Mouse (Mus musculus) olfactory bulb, adult 2 months (tissue): Measurements from ENCODE around the gene Uqcr11. TPM values are rescaled to one million over a fixed set of nuclear protein-coding genes. Genes with fewer than 3 reads are reported as not detected.

Experiments
- H3K27ac ChIP-seq: fragments of 200-500 bp; 2 replicates; pipeline ENCODE4 v1.5.1; 2012; ENCODE audit warnings: low read depth, low read length; ENCODE audit not compliant: insufficient read depth
- H3K4me1 ChIP-seq: fragments of 200-500 bp; 2 replicates; pipeline ENCODE4 v1.6.1; 2012; ENCODE audit warnings: low read length; ENCODE audit not compliant: control insufficient read depth, insufficient read depth
- H3K4me3 ChIP-seq: fragments of 200-500 bp; 2 replicates; pipeline ENCODE4 v1.5.1; 2012; ENCODE audit warnings: mild to moderate bottlenecking, low read depth, low read length, moderate library complexity; ENCODE audit not compliant: insufficient read depth
- CTCF ChIP-seq: fragments of 200-500 bp; IDR thresholded peaks from 2 replicates; pipeline ENCODE4 v1.5.1; 2012; ENCODE audit warnings: low read depth, mild to moderate bottlenecking, low read length, moderate library complexity; ENCODE audit not compliant: insufficient read depth
- POLR2A ChIP-seq: fragments of 200-500 bp; IDR thresholded peaks from 2 replicates; pipeline ENCODE4 v1.6.1; 2012; ENCODE audit warnings: mild to moderate bottlenecking, low read depth, low read length, moderate library complexity; ENCODE audit not compliant: insufficient read depth
- WGBS: fragments of 180-500 bp; shearing (Covaris S2); methylation state at CpG from one replicate; pipeline ENCODE4 v1.1.7; 2018; 5-methylcytosine and 5-hydroxymethylcytosine counted together
- polyA plus RNA-seq: library from polyadenylated mRNA; stranded (reverse); fragments of >200 nt; gene quantifications from 2 replicates; pipeline ENCODE4 v1.2.4, GENCODE M21; 2012; ENCODE audit warnings: low replicate concordance; ENCODE audit not compliant: missing spikeins, insufficient read depth, insufficient read length

The Uqcr11 gene
- polyA plus RNA-seq, 1 experiment, result not detected

DNA sequence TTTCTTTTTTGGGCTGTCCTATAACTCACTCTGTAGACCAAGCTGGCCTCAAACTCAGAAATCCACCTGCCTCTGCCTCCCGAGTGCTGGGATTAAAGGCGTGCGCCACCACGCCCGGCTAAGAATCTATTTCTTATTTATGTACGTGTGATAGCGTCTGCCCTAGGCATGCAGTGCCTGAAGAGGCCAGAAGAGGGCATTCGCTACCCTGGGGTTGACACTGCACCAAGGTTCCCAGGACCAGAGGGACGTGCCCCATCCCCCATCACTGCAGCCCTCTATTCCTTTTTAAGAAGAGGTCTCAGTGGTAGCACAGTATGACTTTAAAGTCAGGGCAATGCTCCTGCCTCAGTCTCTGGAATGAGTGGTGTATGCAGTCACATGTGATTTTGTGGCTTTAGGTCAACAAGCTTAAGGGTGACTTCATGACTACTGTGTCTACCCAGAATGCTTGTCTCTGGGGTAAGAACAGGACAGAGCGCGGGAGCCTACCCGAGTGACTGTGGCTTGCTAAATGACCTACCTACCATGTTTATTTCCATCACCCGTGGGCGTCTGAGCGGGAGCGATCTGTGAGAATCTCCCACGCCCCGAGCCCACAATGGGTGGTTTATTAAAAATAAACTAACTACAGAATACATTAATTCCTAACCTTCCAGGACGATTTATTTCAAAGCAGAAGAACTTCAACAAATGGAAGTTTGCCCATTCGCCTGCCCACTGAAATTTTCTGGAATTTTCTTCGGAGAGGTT lies 36.5 kb downstream of the Uqcr11 start:
- H3K4me3 ChIP-seq, result no peak overlapping the region
- TF ChIP-seq POLR2A (no peak), CTCF (no peak)
- no peak overlapping the region for H3K27ac ChIP-seq
- peaks cover 22% of the 10 kb centered on the region for H3K4me1 ChIP-seq
- 57% methylated on average over 21 of the region's 21 CpGs for WGBS

DNA sequence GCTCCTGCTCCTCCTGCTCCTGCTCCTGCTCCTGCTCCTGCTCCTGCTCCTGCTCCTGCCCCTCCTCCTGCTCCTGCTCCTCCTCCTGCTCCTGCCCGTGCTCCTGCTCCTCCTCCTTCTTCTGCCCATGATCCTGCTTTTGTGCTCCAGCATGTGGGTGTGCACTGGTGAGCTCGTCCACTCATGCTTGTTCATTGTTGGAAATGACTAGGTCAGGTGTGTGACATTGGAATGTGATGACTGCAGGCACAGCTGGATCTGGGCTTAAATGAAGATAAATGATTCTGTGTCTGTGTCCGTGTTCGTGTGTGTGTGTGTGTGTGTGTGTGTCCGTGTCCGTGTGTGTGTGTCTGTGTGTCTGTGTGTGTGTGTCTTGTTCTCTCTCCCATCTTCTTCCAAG lies 38.2 kb downstream of the Uqcr11 start:
- Histone ChIP-seq H3K27ac (no peak overlapping the region), H3K4me3 (no peak overlapping the region), H3K4me1 (peaks cover 25% of the 10 kb centered on the region)
- no peak for TF ChIP-seq POLR2A
- TF ChIP-seq CTCF, result no peak
- WGBS, result 91% methylated on average over 6 of the region's 6 CpGs

DNA sequence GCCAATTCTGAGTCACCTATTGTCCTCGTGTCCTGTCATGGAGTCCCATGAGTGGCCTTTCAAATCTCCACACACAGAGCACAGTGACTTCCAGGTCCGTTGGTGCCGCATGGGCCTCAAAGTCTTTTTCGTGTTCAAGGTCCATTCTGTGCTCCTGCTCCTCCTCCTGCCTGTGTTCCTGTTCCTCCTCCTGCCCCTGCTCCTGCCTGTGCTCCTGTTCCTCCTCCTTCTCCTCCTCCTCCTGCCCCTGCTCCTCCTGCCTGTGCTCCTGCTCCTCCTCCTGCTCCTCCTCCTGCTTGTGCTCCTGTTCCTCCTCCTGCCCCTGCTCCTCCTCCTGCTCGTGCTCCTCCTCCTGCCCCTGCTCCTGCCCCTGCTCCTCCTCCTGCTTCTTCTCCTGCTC lies 38.7 kb downstream of the Uqcr11 start:
- 47% methylated on average over 5 of the region's 5 CpGs for WGBS
- TF ChIP-seq POLR2A, result no peak
- no peak for TF ChIP-seq CTCF
- H3K27ac ChIP-seq, result no peak overlapping the region

DNA sequence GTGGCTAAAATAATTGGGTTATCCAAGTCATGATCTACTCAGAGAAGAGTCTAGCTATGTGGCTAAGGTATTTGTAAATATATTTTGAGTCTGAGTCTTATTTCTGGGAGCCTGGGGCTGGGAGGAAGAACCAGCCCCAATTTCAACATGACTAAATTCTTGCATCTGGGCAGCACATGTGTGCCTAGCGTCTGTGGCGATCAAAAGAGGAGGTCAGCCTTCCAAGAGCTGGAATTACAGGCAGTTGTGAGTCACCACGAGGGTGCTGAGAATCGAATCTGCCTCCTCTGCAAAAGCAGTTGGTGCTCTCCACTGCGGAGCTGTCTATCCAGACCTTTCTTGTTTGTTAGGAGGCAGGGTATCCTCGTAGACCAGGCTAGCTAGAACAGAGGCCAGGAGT lies 40.9 kb downstream of the Uqcr11 start:
- H3K4me1 ChIP-seq, result peaks cover 15% of the 10 kb centered on the region
- H3K4me3 ChIP-seq, result no peak overlapping the region
- no peak for TF ChIP-seq POLR2A
- no peak for TF ChIP-seq CTCF
- WGBS, result 57% methylated on average over 6 of the region's 6 CpGs
- no peak overlapping the region for H3K27ac ChIP-seq

More for the DNA sequence above, 38.7 kb downstream of the Uqcr11 start:
- Histone ChIP-seq H3K4me3 (no peak overlapping the region), H3K4me1 (peaks cover 25% of the 10 kb centered on the region)

DNA sequence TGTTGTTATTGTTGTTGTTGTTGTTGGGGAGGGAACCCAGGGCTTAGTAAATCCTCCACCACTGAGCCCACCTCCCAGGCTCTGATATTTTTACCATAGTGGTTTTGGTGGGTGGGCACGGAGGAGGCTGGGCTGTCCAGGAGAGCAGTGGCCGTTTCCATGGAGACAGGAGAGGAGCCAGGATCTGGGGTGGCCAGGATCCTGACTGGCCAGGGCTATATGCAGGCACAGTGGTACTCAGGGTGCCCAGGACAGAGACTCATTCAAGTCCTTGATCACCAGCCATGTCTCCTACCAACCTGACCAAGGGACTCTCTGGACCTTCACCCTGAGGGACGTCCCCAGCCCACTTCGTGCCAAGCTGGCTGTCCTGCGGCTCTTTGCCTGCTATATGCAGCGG lies 42.9 kb downstream of the Uqcr11 start:
- H3K4me1 ChIP-seq, result peaks cover 15% of the 10 kb centered on the region
- H3K4me3 ChIP-seq, result no peak overlapping the region
- no peak overlapping the region for H3K27ac ChIP-seq
- 46% methylated on average over 6 of the region's 6 CpGs for WGBS
- TF ChIP-seq POLR2A (no peak), CTCF (no peak)

DNA sequence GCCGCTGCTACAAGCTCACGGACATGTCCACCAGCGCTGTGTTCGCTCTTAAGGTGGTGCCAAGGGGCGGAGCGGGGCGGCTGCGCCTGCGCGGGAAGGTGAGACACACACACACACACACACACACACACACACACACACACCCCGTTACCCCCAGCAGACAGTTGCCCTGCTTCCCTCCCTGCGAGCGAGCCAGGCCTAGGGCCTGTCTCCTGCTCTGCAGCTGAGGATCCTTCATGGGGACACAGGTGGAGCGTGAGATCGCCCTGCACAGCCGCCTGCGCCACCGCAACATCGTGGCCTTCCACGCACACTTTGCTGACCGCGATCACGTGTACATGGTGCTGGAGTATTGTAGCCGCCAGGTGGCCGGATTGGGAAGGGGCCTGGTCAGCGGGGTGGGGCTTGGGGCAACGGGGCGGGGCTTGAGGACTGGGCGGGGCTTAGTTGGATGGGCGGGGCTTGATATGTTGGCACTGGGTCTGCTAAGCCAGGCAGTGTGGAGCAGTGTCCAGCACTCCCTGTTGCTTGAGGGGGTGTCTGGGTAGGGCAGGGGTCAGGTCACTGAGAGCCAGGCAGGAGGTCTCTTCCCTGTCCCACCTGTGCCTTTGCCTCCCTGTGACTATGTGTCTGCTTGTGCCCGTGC lies 48.5 kb downstream of the Uqcr11 start:
- H3K4me3 ChIP-seq, result peak overlapping the region; percentile 27
- 9% methylated on average over 31 of the region's 31 CpGs for WGBS
- peaks cover 28% of the 10 kb centered on the region for H3K4me1 ChIP-seq
- TF ChIP-seq POLR2A, result no peak
- no peak for TF ChIP-seq CTCF
- H3K27ac ChIP-seq, result no peak overlapping the region

DNA sequence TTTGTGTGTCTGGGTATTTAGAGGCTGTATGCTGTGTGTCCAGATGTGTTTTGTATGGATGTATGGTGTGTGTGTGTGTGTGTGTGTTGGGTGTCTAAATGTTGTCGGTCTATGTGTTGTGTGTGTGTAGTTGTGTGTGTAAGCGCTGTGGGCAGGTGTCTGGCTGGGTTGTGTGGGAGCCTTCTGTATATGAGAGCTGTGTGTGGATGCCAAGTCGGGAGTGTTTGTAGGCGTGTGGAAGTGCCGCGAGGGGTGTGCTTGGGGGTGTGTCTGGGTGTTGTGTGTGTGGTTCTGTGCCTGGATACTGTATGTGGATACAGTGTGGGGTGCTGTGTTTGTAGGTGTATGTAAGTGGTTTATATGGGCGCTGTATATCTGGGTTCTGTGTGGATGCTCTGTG lies 49.3 kb downstream of the Uqcr11 start:
- TF ChIP-seq CTCF (no peak), POLR2A (no peak)
- Histone ChIP-seq H3K4me3 (no peak overlapping the region; the same call in 1 of the 2 replicates), H3K27ac (no peak overlapping the region), H3K4me1 (peaks cover 28% of the 10 kb centered on the region)
- 16% methylated on average over 7 of the region's 7 CpGs for WGBS

DNA sequence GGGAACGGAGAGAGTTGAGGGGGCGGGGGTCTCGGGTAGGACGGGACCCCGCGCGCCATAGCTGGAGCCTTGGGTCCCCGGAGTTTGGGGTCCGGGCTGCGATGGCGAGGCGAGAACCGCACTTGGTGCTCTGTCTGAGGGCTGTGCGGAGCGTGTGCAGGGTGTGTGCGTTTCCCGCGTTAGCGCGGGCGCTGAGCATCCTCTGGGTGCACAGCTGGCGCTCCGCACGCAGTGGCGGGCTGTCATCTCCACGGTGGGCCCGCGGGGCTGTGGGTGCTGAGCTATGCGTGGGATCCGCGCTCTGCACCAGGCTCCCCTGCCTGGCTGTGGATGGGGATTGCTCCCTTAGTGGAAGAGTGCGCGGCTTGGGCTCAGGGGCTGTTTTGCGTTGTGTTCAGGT lies 49.9 kb downstream of the Uqcr11 start:
- WGBS, result 2% methylated on average over 34 of the region's 34 CpGs
- Histone ChIP-seq H3K4me3 (peak overlapping the region; percentile 46), H3K4me1 (peaks cover 28% of the 10 kb centered on the region), H3K27ac (no peak overlapping the region)
- TF ChIP-seq CTCF (no peak), POLR2A (0 out of 2 replicates have a peak, but pooled peaks have one; percentile 1)

DNA sequence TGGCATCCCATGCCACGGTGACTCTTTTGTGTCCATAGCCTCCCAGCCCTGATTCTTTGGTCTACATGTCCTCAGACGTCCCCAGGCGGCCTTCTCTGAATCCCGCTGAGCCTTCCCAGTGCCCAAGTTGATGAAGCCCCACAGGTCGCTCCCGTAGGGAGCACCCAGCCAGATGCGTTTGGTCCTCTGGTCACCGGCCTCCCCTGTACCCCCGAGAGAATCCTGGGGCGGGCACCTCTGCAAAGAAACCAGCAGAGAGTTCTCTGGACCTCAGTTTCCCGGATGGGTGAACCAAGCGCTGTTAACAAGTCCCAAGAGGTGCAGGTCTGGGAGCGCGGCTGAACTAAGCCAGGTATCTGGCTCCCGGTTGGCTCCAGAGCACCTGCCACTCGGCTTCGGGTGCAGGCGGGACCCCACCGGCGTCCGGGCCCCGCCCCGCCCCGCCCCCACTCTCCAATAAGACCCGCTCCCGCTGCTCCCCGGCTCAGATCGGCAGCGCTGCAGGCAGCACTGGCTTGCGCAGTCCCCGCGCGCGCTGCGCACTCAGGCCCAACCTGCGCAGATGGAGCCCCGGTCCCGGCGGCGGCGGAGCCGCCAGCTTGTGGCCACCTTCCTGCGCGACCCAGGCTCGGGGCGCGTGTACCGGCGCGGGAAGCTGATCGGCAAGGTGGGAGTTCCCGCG lies 50.5 kb downstream of the Uqcr11 start, which contains the start of gene Plk5:
Plk5 (plus strand) TSS at position 459 of the 682 bp plus-strand sequence.
- TF ChIP-seq CTCF (no peak), POLR2A (0 out of 2 replicates have a peak, but pooled peaks have one; percentile 10)
- peak within 1 kb of the TSS; percentile 46 for H3K4me3 ChIP-seq
- no peak within 1 kb of the TSS for H3K27ac ChIP-seq
- peaks cover 28% of the 10 kb centered on the region for H3K4me1 ChIP-seq
- 2% methylated on average over 53 of the region's 53 CpGs for WGBS

DNA sequence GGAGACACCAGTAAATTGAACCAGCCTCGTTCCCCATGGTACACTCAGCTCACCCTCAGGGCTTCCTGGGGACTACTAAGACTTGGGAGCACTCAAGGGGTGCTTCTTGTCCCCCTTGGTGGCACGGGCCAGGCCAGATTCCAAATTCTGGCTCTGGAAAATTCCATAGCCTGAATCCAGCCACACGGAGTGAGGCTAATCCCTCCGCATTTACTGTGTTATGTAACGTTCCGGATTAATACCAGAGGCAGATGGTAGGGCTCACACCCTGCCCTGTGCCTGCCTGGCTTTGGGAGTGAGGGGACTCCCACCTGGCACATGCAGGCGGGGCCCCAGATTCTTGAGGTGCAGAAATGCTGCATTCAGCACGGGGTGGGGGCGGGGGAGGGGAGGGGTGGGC lies 51.2 kb downstream of the Uqcr11 start:
- no peak overlapping the region for H3K27ac ChIP-seq
- peaks cover 28% of the 10 kb centered on the region for H3K4me1 ChIP-seq
- H3K4me3 ChIP-seq, result no peak overlapping the region
- TF ChIP-seq POLR2A (no peak), CTCF (no peak)
- WGBS, result 27% methylated on average over 9 of the region's 9 CpGs

Other genes starting within 250 kb of the Uqcr11 start
- not detected in 2 replicates for gene Cirbp, start 240.8 kb downstream of the Uqcr11 start, polyA plus RNA-seq
- gene 1600002K03Rik, start 233.9 kb downstream of the Uqcr11 start, polyA plus RNA-seq, result not detected in 2 replicates
- not detected in 2 replicates for gene Efna2, start 227.3 kb downstream of the Uqcr11 start, polyA plus RNA-seq
- not detected in 2 replicates for gene Mum1, start 180.4 kb downstream of the Uqcr11 start, polyA plus RNA-seq
- not detected in 2 replicates for gene Ndufs7, start 157.7 kb downstream of the Uqcr11 start, polyA plus RNA-seq
- gene Gamt, start 145.8 kb downstream of the Uqcr11 start, polyA plus RNA-seq, result not detected in 2 replicates
- gene Dazap1, start 145.3 kb downstream of the Uqcr11 start, polyA plus RNA-seq, result not detected in 2 replicates
- 978 TPM in 1 of 2 replicates, not detected in the other for gene Rps15, start 114.4 kb downstream of the Uqcr11 start, polyA plus RNA-seq
- gene Apc2, start 110.9 kb downstream of the Uqcr11 start, polyA plus RNA-seq, result not detected in 2 replicates
- not detected in 2 replicates for gene 2310011J03Rik, start 86.3 kb downstream of the Uqcr11 start, polyA plus RNA-seq
- not detected in 2 replicates for gene Pcsk4, start 77.3 kb downstream of the Uqcr11 start, polyA plus RNA-seq
- gene Reep6, start 76.9 kb downstream of the Uqcr11 start, polyA plus RNA-seq, result not detected in 2 replicates
- not detected in 2 replicates for gene Adamtsl5, start 58.4 kb downstream of the Uqcr11 start, polyA plus RNA-seq
- gene Plk5, start 50.4 kb downstream of the Uqcr11 start, polyA plus RNA-seq, result not detected in 2 replicates
- gene Mex3d, start 19.2 kb downstream of the Uqcr11 start, polyA plus RNA-seq, result not detected in 2 replicates
- gene Mbd3, start 7.3 kb downstream of the Uqcr11 start, polyA plus RNA-seq, result not detected in 2 replicates
- not detected in 2 replicates for gene Tcf3, start 26.8 kb upstream of the Uqcr11 start, polyA plus RNA-seq
- not detected in 2 replicates for gene Onecut3, start 88.0 kb upstream of the Uqcr11 start, polyA plus RNA-seq
- not detected in 2 replicates for gene Atp8b3, start 132.3 kb upstream of the Uqcr11 start, polyA plus RNA-seq
- not detected in 2 replicates for gene Rexo1, start 154.7 kb upstream of the Uqcr11 start, polyA plus RNA-seq
- gene Klf16, start 170.5 kb upstream of the Uqcr11 start, polyA plus RNA-seq, result not detected in 2 replicates
- not detected in 2 replicates for gene Abhd17a, start 183.5 kb upstream of the Uqcr11 start, polyA plus RNA-seq
- gene Scamp4, start 196.0 kb upstream of the Uqcr11 start, polyA plus RNA-seq, result not detected in 2 replicates
- gene Adat3, start 196.1 kb upstream of the Uqcr11 start, polyA plus RNA-seq, result not detected in 2 replicates
- gene Gm49322, start 199.2 kb upstream of the Uqcr11 start, polyA plus RNA-seq, result not detected in 2 replicates
- gene Csnk1g2, start 216.0 kb upstream of the Uqcr11 start, polyA plus RNA-seq, result 431 TPM in 1 of 2 replicates, not detected in the other